Mouse (Mus musculus): ENCODE data around the gene Ern1. TPM values are rescaled to one million over a fixed set of nuclear protein-coding genes. Genes with fewer than 3 reads are reported as not detected.

The Ern1 gene
- total RNA-seq, 1 experiment from 2014 or later: 27.8 TPM

DNA sequence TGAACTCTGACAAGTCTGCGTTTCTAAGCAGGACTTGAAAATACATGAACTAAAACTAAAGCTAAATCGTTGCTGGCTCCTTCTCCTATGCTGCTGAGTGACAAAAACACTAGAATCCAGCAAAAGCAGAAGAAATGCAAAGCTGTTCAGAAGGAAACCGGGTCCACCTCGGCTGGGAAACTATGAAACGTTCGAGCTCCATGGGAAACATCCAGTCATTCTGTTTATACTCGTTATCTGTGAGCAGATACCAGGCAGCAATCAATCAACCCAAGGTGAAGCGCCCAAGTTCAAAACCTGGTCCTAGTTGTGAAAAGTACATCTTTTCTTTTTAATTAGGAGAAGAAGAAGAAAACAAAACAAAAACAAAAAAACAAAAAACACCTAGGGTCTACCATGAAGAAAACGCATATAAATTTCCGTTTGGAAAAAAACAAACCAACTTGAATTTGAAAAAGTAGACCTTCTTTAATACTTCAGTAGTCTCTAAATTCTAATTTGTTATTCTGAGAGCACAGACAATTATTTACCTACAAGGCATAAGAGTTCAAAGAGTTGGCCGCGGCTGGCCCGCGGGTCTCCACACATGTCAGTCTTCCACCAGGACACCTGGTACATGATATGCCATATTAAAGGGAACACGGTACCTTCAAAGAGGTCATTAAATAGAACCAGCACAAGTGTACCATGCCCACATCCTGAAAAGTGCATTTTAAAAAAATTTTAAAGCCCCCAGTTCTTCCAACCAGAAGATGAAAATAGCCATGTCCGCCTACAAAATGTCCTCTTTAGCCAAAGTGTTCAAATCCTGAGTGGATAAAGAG lies 1.4 kb downstream of the Ern1 start:
- no peak for ATAC-seq (replicated peaks; ENCODE audit: insufficient number of reproducible peaks, low FRiP score, low TSS enrichment, poor library complexity, severe bottlenecking)

DNA sequence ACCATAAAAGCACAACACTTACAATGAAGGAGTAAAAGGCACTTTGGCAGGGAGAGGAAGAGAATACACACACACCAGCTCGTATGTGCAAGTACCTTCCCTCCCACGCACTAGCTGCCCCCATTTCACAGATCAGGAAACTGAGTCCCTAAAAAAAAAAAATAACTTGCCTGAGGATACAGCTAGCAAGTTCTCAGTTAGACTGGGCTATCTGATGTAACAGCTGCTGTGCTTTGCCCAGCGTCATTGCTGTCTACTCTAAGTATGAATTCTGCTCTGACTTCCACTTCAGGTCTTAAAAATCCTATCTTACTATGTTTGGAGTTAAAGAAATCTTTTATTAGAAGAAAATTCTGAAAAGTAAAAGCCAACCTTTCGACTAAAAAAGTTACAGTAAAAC lies 2.0 kb downstream of the Ern1 start:
- no peak for ATAC-seq (replicated peaks; ENCODE audit: insufficient number of reproducible peaks, low FRiP score, low TSS enrichment, poor library complexity, severe bottlenecking)

DNA sequence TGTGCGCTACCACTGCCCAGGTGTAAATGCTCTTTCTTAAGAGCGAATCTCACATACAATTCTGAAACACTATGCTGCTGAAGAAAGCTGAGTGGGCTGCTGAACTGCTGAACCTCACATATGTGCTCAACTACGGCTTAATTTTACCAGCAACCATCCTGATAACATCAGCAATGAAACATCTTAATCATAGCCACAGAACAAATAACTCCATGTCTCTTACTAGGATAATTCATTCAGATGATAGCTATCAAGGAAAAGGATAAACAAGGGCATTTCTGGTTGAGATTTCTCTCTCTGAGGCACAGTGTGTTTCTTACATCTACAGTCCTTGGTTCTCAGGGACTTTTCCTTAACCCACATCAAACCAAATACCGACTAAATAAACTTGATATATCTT lies 2.8 kb downstream of the Ern1 start:
- ATAC-seq (replicated peaks; ENCODE audit: insufficient number of reproducible peaks, low FRiP score, low TSS enrichment, poor library complexity, severe bottlenecking): no peak

DNA sequence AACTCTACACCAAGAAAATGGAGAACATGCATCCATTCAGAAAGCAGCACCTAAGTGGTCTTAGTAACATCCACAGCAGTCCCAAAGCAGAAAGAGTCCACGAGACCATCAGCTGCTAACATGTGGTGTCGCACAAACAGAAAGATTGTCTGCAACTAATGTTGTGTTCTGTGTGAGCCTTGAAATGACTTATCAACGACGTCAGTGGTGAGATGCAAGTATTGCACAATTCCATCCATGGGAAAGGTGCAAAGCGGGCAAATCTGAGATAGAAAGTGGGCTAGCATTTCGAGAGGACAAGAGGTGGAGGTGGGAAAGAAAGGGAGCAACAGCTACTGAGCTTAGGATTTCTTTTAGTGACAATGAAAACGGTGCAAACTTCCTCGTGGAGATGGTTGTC lies 4.8 kb downstream of the Ern1 start:
- ATAC-seq (replicated peaks; ENCODE audit: insufficient number of reproducible peaks, low FRiP score, low TSS enrichment, poor library complexity, severe bottlenecking): no peak

DNA sequence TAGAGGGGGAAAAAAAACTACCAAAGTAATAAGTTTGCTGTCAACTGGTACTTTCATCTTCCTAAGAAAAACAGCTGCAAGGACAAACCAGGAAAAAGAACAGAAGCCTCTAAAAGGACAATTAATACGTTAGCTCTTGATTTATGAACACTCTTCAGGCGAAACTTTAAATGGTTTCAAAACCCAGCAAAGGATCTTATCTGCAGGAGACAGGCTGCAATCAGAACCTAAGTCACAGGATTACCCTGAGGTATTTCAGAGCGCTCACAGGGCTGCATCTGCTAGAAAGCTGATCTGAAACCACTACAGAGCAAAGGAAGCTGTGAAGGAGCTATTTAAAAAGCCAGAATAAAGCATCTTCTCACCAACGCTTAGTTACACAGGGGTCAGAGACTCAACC lies 6.0 kb downstream of the Ern1 start:
- no peak for ATAC-seq (replicated peaks; ENCODE audit: insufficient number of reproducible peaks, low FRiP score, low TSS enrichment, poor library complexity, severe bottlenecking)

DNA sequence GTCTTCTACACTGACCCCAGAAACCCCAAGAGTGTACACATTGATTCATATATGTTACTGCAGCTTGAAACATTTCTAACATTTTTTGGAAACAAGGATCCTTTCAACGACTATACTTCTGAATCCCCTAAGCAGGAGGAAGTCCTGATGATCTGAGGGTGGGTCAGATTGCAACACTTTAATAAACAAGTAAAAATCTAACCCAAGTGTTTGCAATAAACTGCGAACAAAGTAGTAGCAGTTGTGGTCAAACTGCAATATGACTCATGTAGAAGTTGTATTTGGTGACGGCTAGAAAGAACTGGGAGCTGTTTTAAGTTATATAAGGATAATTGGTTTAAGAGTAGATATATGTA lies 7.1 kb downstream of the Ern1 start:
- ATAC-seq (replicated peaks; ENCODE audit: insufficient number of reproducible peaks, low FRiP score, low TSS enrichment, poor library complexity, severe bottlenecking): peak; percentile 54

DNA sequence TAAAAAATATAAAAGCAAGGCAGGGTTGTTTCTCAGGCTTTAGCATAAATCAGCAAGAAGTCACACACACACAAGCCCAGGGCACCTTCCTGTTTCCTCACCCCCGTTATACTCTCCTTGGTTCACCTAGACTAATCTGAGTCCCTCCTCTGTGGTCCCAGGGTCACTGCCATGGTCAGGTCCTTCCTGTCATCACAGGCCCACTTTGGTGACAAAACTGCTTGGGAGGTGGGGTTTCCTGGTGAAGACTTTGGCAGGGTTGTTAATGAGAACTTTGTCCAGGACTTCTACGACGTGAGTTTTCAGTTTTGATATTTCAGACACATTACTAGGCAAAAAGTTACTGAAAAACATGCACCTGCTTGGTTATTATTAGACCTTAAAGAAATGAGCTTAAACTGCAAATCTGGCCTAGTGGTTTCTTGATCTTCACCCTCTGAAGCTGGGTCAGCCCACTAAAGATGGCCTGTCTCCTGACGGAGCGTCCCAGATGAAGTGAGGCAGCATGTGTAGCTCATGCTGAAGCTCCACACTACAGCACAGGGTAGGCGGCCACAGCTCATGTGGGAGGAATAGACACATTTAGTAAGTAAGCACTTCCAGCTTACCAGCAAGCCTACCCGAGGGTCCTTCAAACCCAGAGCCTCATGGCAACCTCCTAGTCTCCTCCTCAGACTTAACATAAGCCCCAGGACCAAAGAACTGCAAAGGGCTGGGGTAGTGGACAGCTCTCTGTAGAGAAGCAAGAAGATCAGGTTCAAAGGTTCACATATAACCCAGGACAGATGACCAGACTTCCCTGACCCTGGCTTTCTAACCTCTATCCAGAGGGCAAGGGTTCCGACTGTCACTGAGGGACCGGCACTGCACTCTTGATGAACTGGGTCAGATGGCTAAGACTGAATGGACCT lies 7.8 kb downstream of the Ern1 start:
- 0 out of 2 replicates have a peak, but pooled peaks have one; percentile 15 for ATAC-seq (replicated peaks; ENCODE audit: insufficient number of reproducible peaks, low FRiP score, low TSS enrichment, poor library complexity, severe bottlenecking)

DNA sequence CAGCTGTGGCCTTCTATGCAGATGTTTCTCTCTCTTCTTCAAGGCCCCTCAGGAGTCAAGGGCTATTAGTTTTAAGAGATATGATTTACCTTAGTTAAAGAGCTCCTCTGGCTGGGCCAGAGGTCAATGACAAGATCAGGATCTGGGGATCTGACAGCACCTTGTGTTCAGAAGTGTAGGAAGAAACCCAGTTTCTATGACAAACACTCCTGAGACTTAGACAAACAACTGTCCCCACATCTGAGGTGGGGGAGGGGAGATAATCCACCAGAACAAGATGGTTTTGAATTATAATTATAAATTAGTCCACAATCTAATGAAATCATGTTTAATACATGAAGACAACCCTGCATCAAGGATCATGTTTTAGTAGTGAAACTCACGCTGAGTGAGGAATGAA lies 8.9 kb downstream of the Ern1 start:
- no peak for ATAC-seq (replicated peaks; ENCODE audit: insufficient number of reproducible peaks, low FRiP score, low TSS enrichment, poor library complexity, severe bottlenecking)

DNA sequence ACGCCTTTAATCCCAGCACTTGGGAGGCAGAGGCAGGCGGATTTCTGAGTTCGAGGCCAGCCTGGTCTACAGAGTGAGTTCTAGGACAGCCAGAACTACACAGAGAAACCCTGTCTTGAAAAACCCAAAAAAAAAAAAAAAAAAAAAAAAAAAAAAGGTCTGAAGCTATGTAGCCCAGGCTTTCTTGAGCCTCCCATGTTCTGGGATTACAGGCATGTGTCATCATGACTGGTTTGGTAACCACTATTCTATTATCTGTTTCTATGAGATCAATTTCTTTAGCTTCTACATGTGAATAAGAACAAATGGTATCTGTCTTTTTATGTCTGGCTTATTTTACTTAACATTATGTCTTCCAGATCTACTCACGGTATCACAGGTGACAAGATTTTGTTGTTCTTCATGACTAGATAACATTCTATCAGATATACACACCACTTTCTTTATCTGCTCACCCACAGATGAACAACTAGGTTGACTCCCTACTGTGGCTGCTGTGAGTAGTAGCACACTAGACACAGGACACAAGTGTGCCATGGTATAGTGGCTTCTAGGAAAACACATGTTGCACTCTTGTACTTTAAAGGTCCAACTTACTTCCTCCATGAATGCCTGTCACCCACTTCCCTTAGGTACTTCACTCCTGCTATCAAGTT lies 10.0 kb downstream of the Ern1 start:
- ATAC-seq (replicated peaks; ENCODE audit: insufficient number of reproducible peaks, low FRiP score, low TSS enrichment, poor library complexity, severe bottlenecking): 0 out of 2 replicates have a peak, but pooled peaks have one; percentile 25

DNA sequence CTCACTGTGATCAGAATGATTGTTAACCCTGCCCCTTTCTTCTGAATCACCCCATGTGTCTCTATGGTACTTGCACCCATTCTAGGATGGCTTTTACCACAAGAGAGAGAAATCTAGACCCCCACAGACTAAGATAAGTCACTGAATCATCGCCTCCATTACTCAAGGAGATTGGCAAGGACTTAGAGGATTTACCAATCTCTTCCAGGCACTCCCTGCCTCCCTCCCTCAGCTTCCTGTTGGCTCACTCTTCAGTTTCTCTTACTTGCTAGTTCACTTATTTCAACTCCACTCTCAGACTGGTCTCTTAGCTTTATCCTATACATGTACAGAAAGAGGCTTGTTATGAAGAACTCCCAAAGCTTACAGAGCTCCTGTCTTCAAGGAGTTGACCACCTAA lies 12.3 kb downstream of the Ern1 start:
- ATAC-seq (replicated peaks; ENCODE audit: insufficient number of reproducible peaks, low FRiP score, low TSS enrichment, poor library complexity, severe bottlenecking): no peak; the same call in 1 of the 2 replicates

DNA sequence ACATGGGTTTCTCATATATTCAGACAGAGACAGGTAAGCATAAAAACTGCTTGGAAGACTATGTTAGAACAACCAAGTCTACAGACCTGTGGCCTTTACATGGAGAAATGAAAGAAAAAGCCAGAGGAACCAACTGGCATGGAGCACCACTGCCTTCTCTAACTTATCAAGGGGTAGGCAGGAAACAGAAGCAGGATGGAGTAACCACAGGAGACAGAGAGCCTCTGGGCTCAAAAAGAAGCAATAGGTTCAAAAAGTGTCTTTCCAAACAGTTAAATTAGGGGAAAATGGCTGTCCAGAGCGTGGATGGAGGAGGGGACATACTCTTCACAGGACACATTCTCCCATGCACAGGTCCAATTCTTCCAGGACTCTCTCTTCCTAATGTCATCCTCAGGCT lies 16.0 kb downstream of the Ern1 start:
- no peak for ATAC-seq (replicated peaks; ENCODE audit: insufficient number of reproducible peaks, low FRiP score, low TSS enrichment, poor library complexity, severe bottlenecking)

DNA sequence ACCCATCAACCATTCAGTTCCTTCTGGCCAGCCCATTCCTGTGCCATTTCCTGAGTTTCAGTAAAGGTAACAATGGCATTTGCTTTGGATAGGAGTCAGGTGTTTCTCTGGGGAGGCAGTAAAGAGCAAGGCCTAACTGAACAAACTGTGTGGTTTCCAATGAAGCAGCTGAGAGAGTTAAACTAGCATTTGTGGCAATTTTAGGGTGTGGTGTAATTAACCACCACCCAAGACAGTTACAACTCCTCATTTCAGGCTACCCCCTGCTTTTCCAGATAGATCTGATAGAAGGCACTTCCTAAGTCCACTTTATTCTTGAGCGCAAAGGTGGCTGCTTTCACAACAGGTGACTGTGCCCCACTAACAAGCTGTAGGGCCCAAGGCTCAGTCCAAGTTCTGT lies 19.1 kb downstream of the Ern1 start:
- no peak for ATAC-seq (replicated peaks; ENCODE audit: insufficient number of reproducible peaks, low FRiP score, low TSS enrichment, poor library complexity, severe bottlenecking)

DNA sequence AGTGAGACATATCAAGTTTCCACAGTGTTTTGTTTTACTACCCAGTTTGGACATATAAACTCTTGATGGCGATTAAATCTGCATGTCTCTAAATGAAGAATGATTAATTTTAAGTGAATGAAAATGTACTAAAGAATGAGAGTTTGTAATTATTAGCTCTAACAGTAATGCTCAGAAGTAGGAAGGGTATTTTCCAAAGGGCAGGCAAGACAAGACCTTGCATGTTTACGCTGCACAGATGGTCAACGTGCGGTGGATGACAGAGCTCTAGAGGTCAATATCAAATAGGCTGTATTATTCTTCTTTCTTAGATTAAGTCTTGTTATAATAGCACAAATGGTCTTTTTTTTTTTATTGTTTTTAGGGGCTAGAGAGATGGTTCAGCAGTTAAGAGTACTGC lies 21.7 kb downstream of the Ern1 start:
- ATAC-seq (replicated peaks; ENCODE audit: insufficient number of reproducible peaks, low FRiP score, low TSS enrichment, poor library complexity, severe bottlenecking): no peak

DNA sequence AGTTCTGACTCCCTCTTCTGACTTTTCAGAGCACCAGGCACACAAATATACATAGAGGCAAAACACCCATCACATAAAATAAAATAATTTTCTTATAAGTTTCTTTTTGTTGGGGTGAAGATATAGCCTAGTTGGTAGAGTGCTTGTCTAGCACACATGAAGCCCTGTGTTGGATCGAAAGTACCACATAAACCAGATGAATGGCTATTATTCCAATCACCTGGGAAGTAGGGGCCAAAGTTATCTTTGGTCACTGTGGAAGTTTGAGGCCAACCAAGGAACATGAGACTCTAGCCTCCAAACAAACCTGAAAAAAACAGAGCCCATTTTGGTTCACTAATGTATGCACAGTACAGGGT lies 22.1 kb downstream of the Ern1 start:
- ATAC-seq (replicated peaks; ENCODE audit: insufficient number of reproducible peaks, low FRiP score, low TSS enrichment, poor library complexity, severe bottlenecking): no peak

DNA sequence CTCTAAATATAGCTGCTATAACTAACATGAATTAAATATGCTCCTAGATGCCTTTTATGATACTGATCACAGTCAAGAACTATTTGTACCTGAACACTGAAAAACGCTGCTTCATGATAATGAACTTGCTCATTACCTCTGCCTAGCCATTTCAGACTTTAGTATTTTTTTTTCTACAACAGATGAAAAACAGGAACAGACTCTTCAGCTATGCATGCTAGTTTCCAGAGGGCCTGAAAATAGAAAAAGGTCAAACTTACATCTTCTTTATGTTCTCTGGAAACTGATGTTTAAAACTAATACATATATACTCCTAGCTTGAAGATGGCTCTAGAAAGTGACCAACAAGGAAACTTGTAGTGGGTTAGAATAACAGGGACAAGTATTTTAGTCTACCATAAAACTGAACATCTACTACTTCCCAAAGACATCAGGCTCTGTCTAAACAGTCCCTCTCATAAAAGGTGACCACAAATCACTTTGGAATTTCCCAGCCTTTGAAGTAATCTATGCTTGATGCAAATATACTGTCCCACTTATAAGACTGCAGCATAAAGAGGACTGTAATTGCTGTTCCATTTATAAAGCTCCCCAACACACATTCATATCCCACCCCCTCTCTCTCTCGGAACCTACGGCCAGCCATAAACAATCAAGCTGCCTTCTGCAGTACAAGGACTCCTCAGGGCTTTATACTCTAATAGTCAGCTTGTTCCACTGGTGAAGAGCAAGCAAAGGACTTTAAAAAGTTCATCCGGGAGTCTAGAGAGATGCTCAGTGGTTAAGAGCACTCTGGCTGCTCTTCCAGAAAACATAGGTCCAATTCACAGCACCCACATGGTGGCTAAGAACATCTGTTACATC lies 22.7 kb downstream of the Ern1 start:
- ATAC-seq (replicated peaks; ENCODE audit: insufficient number of reproducible peaks, low FRiP score, low TSS enrichment, poor library complexity, severe bottlenecking): no peak

DNA sequence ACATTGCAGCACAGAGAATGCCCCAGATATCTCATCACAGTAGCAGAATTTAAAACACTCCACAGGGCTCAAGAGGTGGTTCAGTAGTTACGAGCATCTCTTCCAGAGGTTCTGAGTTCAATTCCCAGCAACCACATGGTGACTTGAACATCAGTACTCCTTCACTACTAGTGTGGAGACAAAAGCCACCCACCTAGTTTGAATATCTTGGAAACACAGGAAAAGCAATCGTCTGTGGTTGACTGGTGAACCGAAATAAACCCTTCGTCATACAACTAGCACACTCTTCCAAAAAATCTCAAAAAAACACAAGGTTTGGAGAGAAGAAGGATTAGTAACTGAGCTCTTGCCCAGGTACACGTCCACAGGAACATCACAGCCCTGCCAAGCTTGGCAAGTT lies 23.8 kb downstream of the Ern1 start:
- ATAC-seq (replicated peaks; ENCODE audit: insufficient number of reproducible peaks, low FRiP score, low TSS enrichment, poor library complexity, severe bottlenecking): no peak

DNA sequence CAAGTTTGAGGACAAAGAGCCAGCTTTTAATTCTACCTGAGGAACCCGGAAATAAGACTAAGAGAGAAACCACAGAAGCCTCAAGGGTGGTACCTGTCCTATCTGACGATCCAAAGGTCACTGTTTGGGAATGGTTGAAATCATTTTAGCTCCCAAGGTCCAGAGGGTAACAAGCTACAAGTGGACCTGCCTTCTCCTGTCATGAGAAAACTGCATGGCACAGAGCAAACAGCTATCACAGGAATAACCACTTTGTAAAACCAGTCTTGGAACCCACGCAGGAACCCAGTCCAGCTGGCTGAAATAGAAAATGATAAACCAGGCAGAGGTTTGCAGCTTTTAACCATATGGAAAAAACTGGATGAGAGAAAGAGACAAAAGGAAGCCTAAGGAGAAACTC lies 25.3 kb downstream of the Ern1 start:
- ATAC-seq (replicated peaks; ENCODE audit: insufficient number of reproducible peaks, low FRiP score, low TSS enrichment, poor library complexity, severe bottlenecking): no peak

DNA sequence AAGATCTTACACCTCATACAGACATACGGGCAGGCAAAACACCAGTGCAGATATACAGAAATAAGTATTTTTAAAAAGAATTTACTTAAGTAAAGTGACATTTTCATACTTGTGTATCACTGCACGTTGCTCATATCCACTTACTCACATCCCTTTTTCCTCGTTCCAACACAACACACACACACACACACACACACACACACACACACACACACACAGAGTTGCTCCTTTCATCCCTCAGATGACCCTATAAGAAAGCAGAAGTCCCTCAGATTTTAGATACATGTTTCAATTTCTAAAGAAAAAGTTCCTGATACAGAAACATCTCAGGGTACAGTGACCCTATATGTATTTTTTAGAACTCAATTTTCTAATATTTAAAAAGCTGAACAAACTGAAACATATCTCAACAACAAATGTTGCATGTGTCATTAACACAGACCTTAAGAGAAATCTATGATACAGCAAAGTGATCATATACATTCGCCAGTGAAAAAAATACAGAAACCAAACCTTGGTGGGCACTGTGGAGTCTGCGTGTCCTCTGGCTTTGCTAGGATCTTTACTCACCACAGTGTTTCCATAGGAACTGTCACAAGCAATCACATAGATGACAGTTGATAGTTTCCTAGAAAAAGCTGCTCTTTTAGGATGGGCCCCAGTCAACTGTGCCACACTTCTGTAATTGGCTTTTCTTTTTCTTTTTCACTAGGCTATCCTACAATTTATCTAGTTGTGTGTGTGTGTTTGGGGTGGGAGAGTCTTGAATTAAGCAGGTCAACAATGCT lies 26.3 kb downstream of the Ern1 start:
- no peak; the same call in 1 of the 2 replicates for ATAC-seq (replicated peaks; ENCODE audit: insufficient number of reproducible peaks, low FRiP score, low TSS enrichment, poor library complexity, severe bottlenecking)
